Mouse (Mus musculus) midbrain, postnatal 0 days (tissue): Measurements from ENCODE around the gene Gpx2. TPM values are rescaled to one million over a fixed set of nuclear protein-coding genes. Genes with fewer than 3 reads are reported as not detected.

ENCODE experiments used
- ATAC-seq: fragments of 200-750 bp; cut with Nextera tagmentation; 2 replicates; pipeline ENCODE4 v1.8.0; 2017; ENCODE audit warnings: moderate number of reproducible peaks, mild to moderate bottlenecking, moderate TSS enrichment, moderate library complexity; ENCODE audit not compliant: low FRiP score
- DNase-seq: peaks from one replicate; pipeline ENCODE4 v3.0.0-alpha.2; 2015; ENCODE audit warnings: low spot score
- H3K27ac ChIP-seq: fragments of 300-500 bp; sonication (generic); 2 replicates; pipeline ENCODE4 v1.5.1; 2014; ENCODE audit warnings: low read depth, mild to moderate bottlenecking, low read length, mixed read lengths
- H3K27me3 ChIP-seq: fragments of 300-500 bp; sonication (generic); 2 replicates; pipeline ENCODE4 v1.6.1; 2014; ENCODE audit warnings: low read length, control low read depth, mixed read lengths; ENCODE audit not compliant: insufficient read depth
- H3K36me3 ChIP-seq: fragments of 300-500 bp; sonication (generic); 2 replicates; pipeline ENCODE4 v1.6.1; 2014; ENCODE audit warnings: low read length, control low read depth, mixed read lengths; ENCODE audit not compliant: insufficient read depth
- H3K4me1 ChIP-seq: fragments of 300-500 bp; sonication (generic); 2 replicates; pipeline ENCODE4 v1.6.1; 2014; ENCODE audit warnings: mild to moderate bottlenecking, control low read depth, antibody characterized with exemption, low read length, mixed read lengths; ENCODE audit not compliant: insufficient read depth
- H3K4me2 ChIP-seq: fragments of 300-500 bp; sonication (generic); 2 replicates; pipeline ENCODE4 v1.6.1; 2014; ENCODE audit warnings: low read depth, mild to moderate bottlenecking, low read length, mixed read lengths; ENCODE audit not compliant: poor library complexity, severe bottlenecking
- H3K4me3 ChIP-seq: fragments of 300-500 bp; sonication (generic); 2 replicates; pipeline ENCODE4 v1.5.1; 2014; ENCODE audit warnings: low read depth, mild to moderate bottlenecking, low read length, moderate library complexity
- H3K9ac ChIP-seq: fragments of 300-500 bp; sonication (generic); replicated peaks from 2 replicates; pipeline ENCODE4 v1.6.1; 2014; ENCODE audit warnings: mild to moderate bottlenecking, low read length, moderate library complexity, mixed read lengths; ENCODE audit not compliant: poor library complexity, severe bottlenecking
- H3K9me3 ChIP-seq: fragments of 300-500 bp; sonication (generic); 2 replicates; pipeline ENCODE4 v1.6.1; 2016; ENCODE audit warnings: low read length, control low read depth
- CTCF ChIP-seq: IDR thresholded peaks from 2 replicates; pipeline ENCODE4 v1.5.1; 2016; ENCODE audit warnings: antibody characterized with exemption, mild to moderate bottlenecking
- WGBS: fragments of 180-500 bp; shearing (Covaris S2); extraction: QIAGEN DNeasy Blood & Tissue Kit; methylation state at CpG from one replicate; pipeline ENCODE4 v1.1.7; 2014; 5-methylcytosine and 5-hydroxymethylcytosine counted together
- polyA plus RNA-seq: library from polyadenylated mRNA; unstranded; fragments of >200 nt; fragmentation: Nextera tagmentation; extraction: Ambion mirVana; gene quantifications from 2 replicates; pipeline ENCODE4 v1.2.1, GENCODE M21; 2015
- total RNA-seq: library from RNA; depleted of rRNA; stranded (reverse); fragments of >200 nt; gene quantifications from 2 replicates; pipeline ENCODE4 v1.2.3, GENCODE M21; 2014

Gene Gpx2
- total and polyA plus RNA-seq, 2 experiments from 2014 or later, result 0.21 to 0.33 TPM

DNA sequence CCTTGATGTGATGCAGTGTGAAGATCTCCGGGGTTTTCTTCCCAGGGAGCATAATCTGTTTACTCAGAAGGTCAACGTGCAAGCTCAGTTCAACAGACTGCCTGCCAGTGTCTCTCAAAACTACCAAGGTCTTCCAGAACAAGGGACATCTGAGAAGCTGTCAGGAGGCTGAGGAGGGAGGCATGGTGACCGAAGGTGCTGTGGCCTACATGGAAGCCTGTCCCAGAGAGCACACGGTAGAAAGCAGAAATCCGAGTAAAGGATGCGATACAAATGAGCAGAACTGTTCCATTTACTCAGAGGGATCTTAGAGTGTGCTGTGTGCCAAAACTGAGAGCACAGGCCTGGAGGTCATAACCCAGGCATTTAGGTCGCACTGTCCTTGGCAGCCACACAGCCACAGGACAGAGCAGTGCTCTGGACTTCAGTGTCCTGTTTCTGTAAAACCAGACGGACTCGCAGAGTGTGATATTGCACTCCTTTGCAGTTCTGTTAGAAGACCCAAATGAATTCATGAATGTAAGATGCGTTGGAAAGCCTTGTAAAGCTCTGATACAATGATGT lies 11.2 kb downstream of the Gpx2 start:
- Histone ChIP-seq H3K9me3 (no peaks in the 10 kb centered on the region), H3K36me3 (no peaks in the 10 kb centered on the region), H3K27me3 (no peaks in the 10 kb centered on the region), H3K4me3 (no peak overlapping the region), H3K4me1 (no peaks in the 10 kb centered on the region), H3K27ac (no peak overlapping the region), H3K9ac (no peak overlapping the region), H3K4me2 (no peak overlapping the region)
- 71% methylated on average over 10 of the region's 10 CpGs for WGBS
- ATAC-seq (no peak), DNase-seq (no peak)
- no peak for TF ChIP-seq CTCF

DNA sequence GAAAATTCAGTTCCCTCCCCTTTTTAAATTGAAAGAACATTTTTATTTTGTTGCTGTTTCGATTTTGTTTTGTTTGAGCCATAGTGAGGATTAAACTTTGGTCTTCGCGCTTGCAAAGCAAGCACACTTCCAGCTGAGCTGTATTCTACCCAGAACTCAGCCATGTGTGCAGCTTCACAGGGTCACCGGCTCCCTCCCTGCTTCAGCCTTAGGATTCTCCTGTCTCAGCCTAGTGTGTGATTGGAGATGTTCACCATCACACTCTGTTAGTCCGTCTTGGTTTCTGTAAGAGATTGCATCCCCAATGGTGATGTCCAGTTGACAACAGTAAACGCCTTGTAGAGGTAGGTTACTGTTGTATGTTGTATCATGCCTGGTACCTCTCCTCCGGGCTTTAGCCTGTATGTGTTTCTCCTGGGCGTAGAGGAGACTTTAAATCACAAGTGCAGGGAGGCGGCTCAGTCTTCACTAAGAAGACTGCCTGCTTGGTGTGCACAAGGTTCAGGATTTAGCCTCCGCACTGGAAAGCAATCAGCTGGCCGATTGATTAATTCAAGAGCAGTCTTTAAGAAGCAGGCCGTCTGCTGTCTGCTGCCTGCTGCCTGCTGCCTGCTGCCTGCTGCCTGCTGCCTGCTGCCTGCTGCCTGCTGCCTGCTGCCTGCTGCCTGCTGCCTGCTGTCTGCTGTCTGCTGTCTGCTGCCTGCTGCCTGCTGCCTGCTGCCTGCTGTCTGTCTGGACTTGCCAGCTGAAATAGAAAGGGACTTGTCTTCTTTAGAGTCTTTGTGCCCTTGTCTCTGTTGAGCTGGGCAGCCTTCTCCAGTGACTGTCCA lies 14.5 kb downstream of the Gpx2 start:
- ATAC-seq (no peak), DNase-seq (peak; percentile 50)
- H3K4me3 ChIP-seq, result no peak overlapping the region
- H3K27ac ChIP-seq, result no peak overlapping the region
- no peaks in the 10 kb centered on the region for H3K27me3 ChIP-seq
- no peak for TF ChIP-seq CTCF
- no peaks in the 10 kb centered on the region for H3K36me3 ChIP-seq
- no peak overlapping the region for H3K9ac ChIP-seq
- no peaks in the 10 kb centered on the region for H3K4me1 ChIP-seq
- H3K9me3 ChIP-seq, result no peaks in the 10 kb centered on the region
- 53% methylated on average over 12 of the region's 12 CpGs for WGBS
- H3K4me2 ChIP-seq, result no peak overlapping the region

DNA sequence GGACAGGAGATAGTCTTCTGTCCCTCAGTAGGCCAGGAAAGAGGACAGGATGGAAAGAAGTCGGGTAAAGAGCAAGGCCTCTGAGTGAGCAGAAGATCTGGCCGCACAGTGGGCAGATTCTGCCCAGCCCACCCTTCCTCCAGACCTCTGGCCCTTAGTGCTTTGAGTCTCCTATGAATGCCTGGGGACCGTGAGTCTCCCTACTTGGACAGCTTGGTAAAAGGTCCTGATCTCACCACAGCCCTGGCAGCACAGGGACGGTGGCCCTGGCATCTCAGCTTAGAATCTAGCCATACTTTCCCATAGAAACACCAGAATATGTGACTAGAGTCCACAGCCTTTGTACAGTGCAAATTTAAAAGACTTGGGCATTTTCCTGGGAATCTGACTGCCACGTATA lies 15.4 kb downstream of the Gpx2 start:
- no peak for TF ChIP-seq CTCF
- Histone ChIP-seq H3K9ac (no peak overlapping the region), H3K4me2 (no peak overlapping the region), H3K27ac (no peak overlapping the region), H3K4me1 (no peaks in the 10 kb centered on the region), H3K4me3 (no peak overlapping the region), H3K9me3 (no peaks in the 10 kb centered on the region), H3K27me3 (no peaks in the 10 kb centered on the region), H3K36me3 (no peaks in the 10 kb centered on the region)
- DNase-seq (no peak), ATAC-seq (no peak)
- WGBS, result 70% methylated on average over 5 of the region's 5 CpGs

DNA sequence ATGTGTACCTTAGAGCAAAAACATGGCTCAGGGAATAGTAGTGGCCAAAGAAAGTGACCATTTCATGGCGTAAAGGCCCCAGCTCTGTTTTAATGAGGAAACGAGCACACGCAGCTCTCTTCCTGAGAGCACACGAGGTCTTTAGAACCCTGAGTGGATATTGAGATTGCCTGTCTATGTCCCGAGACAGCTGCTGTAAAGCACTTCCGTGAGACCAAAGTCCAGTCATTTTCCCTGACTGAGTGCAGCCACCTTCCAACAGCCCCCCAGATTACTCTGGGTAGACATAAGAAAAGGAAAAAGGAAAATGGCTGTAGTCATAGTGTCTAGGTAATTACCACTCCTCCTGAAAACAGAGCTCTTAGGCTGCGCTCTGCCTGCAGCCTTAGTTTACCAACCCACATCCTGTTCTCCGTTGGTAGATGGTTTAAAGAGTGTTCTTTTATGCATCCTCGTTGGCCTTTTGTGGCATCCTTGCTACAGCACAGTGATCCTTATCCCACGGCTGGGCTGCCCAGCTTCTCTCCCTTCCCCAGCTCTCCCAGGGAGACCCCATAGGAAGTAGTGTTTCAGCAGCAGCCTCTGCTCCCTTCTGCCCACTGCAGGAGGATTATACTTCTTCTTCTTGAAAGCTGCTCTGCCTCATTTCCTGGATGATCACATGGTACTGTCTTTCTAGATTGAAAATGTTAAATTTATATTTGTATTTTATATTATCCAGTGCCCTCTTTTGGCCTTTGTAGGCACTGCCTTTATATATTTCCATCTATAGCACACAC lies 16.9 kb downstream of the Gpx2 start:
- Histone ChIP-seq H3K27me3 (no peaks in the 10 kb centered on the region), H3K4me2 (no peak overlapping the region), H3K36me3 (no peaks in the 10 kb centered on the region), H3K27ac (no peak overlapping the region), H3K4me3 (no peak overlapping the region), H3K9ac (no peak overlapping the region), H3K4me1 (no peaks in the 10 kb centered on the region), H3K9me3 (no peaks in the 10 kb centered on the region)
- DNase-seq (no peak), ATAC-seq (no peak)
- WGBS, result 86% methylated on average over 10 of the region's 10 CpGs
- no peak; the same call in none of the 2 replicates for TF ChIP-seq CTCF

DNA sequence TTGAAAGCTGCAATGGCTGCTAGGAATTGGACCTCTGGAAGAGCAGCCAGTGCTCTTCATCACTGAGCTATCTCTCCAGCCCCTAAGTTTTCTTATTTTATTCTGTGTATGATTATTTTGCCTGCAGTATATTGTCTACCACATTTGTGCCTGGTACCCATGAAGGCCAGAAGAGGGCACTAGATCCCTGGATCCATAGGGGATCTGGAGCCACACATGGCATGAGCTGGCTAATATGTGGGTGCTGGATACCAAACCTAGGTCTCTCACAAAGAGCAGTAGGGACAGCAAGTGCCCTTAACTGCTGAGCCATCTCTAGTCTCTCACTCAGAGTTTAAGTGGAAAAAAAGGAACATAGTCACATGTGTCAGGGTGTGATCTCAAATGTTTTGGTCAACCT lies 17.5 kb downstream of the Gpx2 start:
- ATAC-seq (no peak), DNase-seq (no peak)
- Histone ChIP-seq H3K4me1 (no peaks in the 10 kb centered on the region), H3K27ac (no peak overlapping the region), H3K9ac (no peak overlapping the region), H3K36me3 (no peaks in the 10 kb centered on the region), H3K4me3 (no peak overlapping the region), H3K27me3 (no peaks in the 10 kb centered on the region), H3K4me2 (no peak overlapping the region), H3K9me3 (no peaks in the 10 kb centered on the region)
- TF ChIP-seq CTCF, result peak; percentile 34

DNA sequence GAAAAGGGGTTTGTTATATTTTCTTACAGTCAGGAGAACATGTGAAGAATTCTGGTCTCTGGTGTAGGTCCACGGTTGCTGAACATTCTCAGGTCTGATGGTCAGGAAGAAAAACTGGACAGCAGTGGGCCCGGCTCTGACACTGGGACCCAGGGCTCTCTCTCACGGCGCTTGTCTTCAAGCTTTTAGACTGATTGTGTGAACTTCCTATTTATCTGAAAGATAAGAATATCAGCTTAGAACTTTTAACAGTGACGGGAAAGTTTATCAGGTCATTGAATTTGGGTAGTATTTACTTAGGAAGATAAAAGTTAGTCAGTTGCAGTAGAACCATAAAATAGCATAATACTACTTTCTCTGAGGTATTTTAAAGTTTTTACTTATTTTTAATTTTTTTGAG lies 18.5 kb downstream of the Gpx2 start:
- Histone ChIP-seq H3K9me3 (no peaks in the 10 kb centered on the region), H3K4me3 (no peak overlapping the region), H3K27ac (no peak overlapping the region), H3K4me1 (no peaks in the 10 kb centered on the region), H3K27me3 (no peaks in the 10 kb centered on the region), H3K36me3 (no peaks in the 10 kb centered on the region), H3K4me2 (no peak overlapping the region), H3K9ac (no peak overlapping the region)
- no peak for ATAC-seq
- TF ChIP-seq CTCF, result no peak
- WGBS, result 92% methylated on average over 5 of the region's 5 CpGs
- no peak for DNase-seq
